Mouse (Mus musculus) liver, postnatal 0 days (tissue): Measurements from ENCODE around the gene Shh.

ENCODE experiments used
- CTCF ChIP-seq: sonication (generic); IDR thresholded peaks from 2 replicates; pipeline ENCODE4 v1.5.1; 2016; ENCODE audit warnings: antibody characterized with exemption, low read depth
- EP300 ChIP-seq: IDR thresholded peaks from 2 replicates; pipeline ENCODE4 v1.6.1; 2016; ENCODE audit warnings: antibody characterized with exemption, low read depth, mild to moderate bottlenecking

GRCm38 (mm10) chr5:28451053-28451638 lies 15.9 kb downstream of the Shh start:
- TF ChIP-seq CTCF (peak; percentile 97), EP300 (no peak)
